Mouse (Mus musculus): Measurements from ENCODE around the gene Tasp1. TPM values are rescaled to one million over a fixed set of nuclear protein-coding genes. Genes with fewer than 3 reads are reported as not detected.

The Tasp1 gene
- polyA plus RNA-seq (2015; fragmentation: Nextera tagmentation; extraction: Ambion mirVana), result 23.4 and 26.2 TPM in 2 replicates

- Histone ChIP-seq H3K27me3 (replicated peaks; ENCODE audit: control insufficient read depth, insufficient read depth, low read length) (no peaks in the 10 kb centered on the region), H3K4me1 (replicated peaks; ENCODE audit: control insufficient read depth, insufficient read depth, low read length) (peaks cover 11% of the 10 kb centered on the region), H3K4me2 (ENCODE audit: low read length) (peak within 1 kb of the TSS; percentile 94), H3K9me3 (ENCODE audit: control insufficient read depth, low read length) (no peaks in the 10 kb centered on the region), H3K36me3 (ENCODE audit: control insufficient read depth, insufficient read depth) (no peaks in the 10 kb centered on the region), H3K9ac (replicated peaks; ENCODE audit: low read depth, low read length) (peak within 1 kb of the TSS; percentile 79), H3K27ac (ENCODE audit: low read length) (peak within 1 kb of the TSS; percentile 88), H3K4me3 (replicated peaks; ENCODE audit: low read length) (peak within 1 kb of the TSS; percentile 83)
- peak; percentile 100 for ATAC-seq
- under 1% methylated on average over 68 of the region's 68 CpGs for WGBS
These were observed at the start of gene Tasp1 for GRCm38 (mm10) chr2:140066353-140067314. Gene Tasp1, minus strand, starts transcription at chr2:140066805.

GRCm38 (mm10) chr2:140113851-140114250 is 47.2 kb upstream of the Tasp1 start:
- no peak overlapping the region for H3K4me3 ChIP-seq (replicated peaks; ENCODE audit: low read length)
- WGBS, result 72% methylated on average over 8 of the region's 8 CpGs
- ATAC-seq, result peak; percentile 87

GRCm38 (mm10) chr2:140108945-140109344 is 42.3 kb upstream of the Tasp1 start:
- no peaks in the 10 kb centered on the region for H3K27me3 ChIP-seq (replicated peaks; ENCODE audit: control insufficient read depth, insufficient read depth, low read length)
- WGBS, result 41% methylated on average over 1 of the region's 1 CpGs
- H3K36me3 ChIP-seq (ENCODE audit: control insufficient read depth, insufficient read depth), result no peaks in the 10 kb centered on the region
- H3K27ac ChIP-seq (ENCODE audit: low read length), result no peak overlapping the region
- H3K4me2 ChIP-seq (ENCODE audit: low read length), result no peak overlapping the region
- no peaks in the 10 kb centered on the region for H3K9me3 ChIP-seq (ENCODE audit: control insufficient read depth, low read length)
- no peaks in the 10 kb centered on the region for H3K4me1 ChIP-seq (replicated peaks; ENCODE audit: control insufficient read depth, insufficient read depth, low read length)
- H3K4me3 ChIP-seq (replicated peaks; ENCODE audit: low read length), result no peak overlapping the region
- no peak overlapping the region for H3K9ac ChIP-seq (replicated peaks; ENCODE audit: low read depth, low read length)
- ATAC-seq, result no peak

More at GRCm38 (mm10) chr2:140113851-140114250, 47.2 kb upstream of the Tasp1 start:
- H3K36me3 ChIP-seq (ENCODE audit: control insufficient read depth, insufficient read depth), result no peaks in the 10 kb centered on the region
- H3K4me2 ChIP-seq (ENCODE audit: low read length), result no peak overlapping the region
- H3K27ac ChIP-seq (ENCODE audit: low read length), result no peak overlapping the region
- no peak overlapping the region for H3K9ac ChIP-seq (replicated peaks; ENCODE audit: low read depth, low read length)
- H3K27me3 ChIP-seq (replicated peaks; ENCODE audit: control insufficient read depth, insufficient read depth, low read length), result no peaks in the 10 kb centered on the region
- no peaks in the 10 kb centered on the region for H3K9me3 ChIP-seq (ENCODE audit: control insufficient read depth, low read length)
- H3K4me1 ChIP-seq (replicated peaks; ENCODE audit: control insufficient read depth, insufficient read depth, low read length), result no peaks in the 10 kb centered on the region

- H3K27ac ChIP-seq (ENCODE audit: low read length), result no peak overlapping the region
- H3K4me1 ChIP-seq (replicated peaks; ENCODE audit: control insufficient read depth, insufficient read depth, low read length), result no peaks in the 10 kb centered on the region
- H3K9me3 ChIP-seq (ENCODE audit: control insufficient read depth, low read length), result no peaks in the 10 kb centered on the region
- ATAC-seq, result no peak
- no peak overlapping the region for H3K4me2 ChIP-seq (ENCODE audit: low read length)
- no peak overlapping the region for H3K9ac ChIP-seq (replicated peaks; ENCODE audit: low read depth, low read length)
- no peak overlapping the region for H3K4me3 ChIP-seq (replicated peaks; ENCODE audit: low read length)
- WGBS, result 90% methylated on average over 4 of the region's 4 CpGs
- H3K27me3 ChIP-seq (replicated peaks; ENCODE audit: control insufficient read depth, insufficient read depth, low read length), result no peaks in the 10 kb centered on the region
- no peaks in the 10 kb centered on the region for H3K36me3 ChIP-seq (ENCODE audit: control insufficient read depth, insufficient read depth)
These were observed 41.0 kb upstream of the Tasp1 start for GRCm38 (mm10) chr2:140107641-140108040.

- H3K36me3 ChIP-seq (ENCODE audit: control insufficient read depth, insufficient read depth), result no peaks in the 10 kb centered on the region
- no peaks in the 10 kb centered on the region for H3K4me1 ChIP-seq (replicated peaks; ENCODE audit: control insufficient read depth, insufficient read depth, low read length)
- H3K27ac ChIP-seq (ENCODE audit: low read length), result no peak overlapping the region
- H3K9me3 ChIP-seq (ENCODE audit: control insufficient read depth, low read length), result no peaks in the 10 kb centered on the region
- ATAC-seq, result no peak
- H3K27me3 ChIP-seq (replicated peaks; ENCODE audit: control insufficient read depth, insufficient read depth, low read length), result no peaks in the 10 kb centered on the region
- WGBS, result 59% methylated on average over 3 of the region's 3 CpGs
- H3K4me3 ChIP-seq (replicated peaks; ENCODE audit: low read length), result no peak overlapping the region
- H3K4me2 ChIP-seq (ENCODE audit: low read length), result no peak overlapping the region
- no peak overlapping the region for H3K9ac ChIP-seq (replicated peaks; ENCODE audit: low read depth, low read length)
These were observed 38.3 kb upstream of the Tasp1 start for GRCm38 (mm10) chr2:140104951-140105350.

- Histone ChIP-seq H3K4me1 (replicated peaks; ENCODE audit: control insufficient read depth, insufficient read depth, low read length) (no peaks in the 10 kb centered on the region), H3K4me3 (replicated peaks; ENCODE audit: low read length) (no peak overlapping the region), H3K36me3 (ENCODE audit: control insufficient read depth, insufficient read depth) (no peaks in the 10 kb centered on the region), H3K9ac (replicated peaks; ENCODE audit: low read depth, low read length) (no peak overlapping the region), H3K27ac (ENCODE audit: low read length) (no peak overlapping the region), H3K9me3 (ENCODE audit: control insufficient read depth, low read length) (no peaks in the 10 kb centered on the region), H3K4me2 (ENCODE audit: low read length) (no peak overlapping the region), H3K27me3 (replicated peaks; ENCODE audit: control insufficient read depth, insufficient read depth, low read length) (no peaks in the 10 kb centered on the region)
- ATAC-seq, result no peak
- 94% methylated on average over 3 of the region's 3 CpGs for WGBS
These were observed 34.2 kb upstream of the Tasp1 start for GRCm38 (mm10) chr2:140100551-140101474.

- H3K27me3 ChIP-seq (replicated peaks; ENCODE audit: control insufficient read depth, insufficient read depth, low read length), result no peaks in the 10 kb centered on the region
- H3K9me3 ChIP-seq (ENCODE audit: control insufficient read depth, low read length), result no peaks in the 10 kb centered on the region
- H3K9ac ChIP-seq (replicated peaks; ENCODE audit: low read depth, low read length), result no peak overlapping the region
- no peak overlapping the region for H3K4me2 ChIP-seq (ENCODE audit: low read length)
- no peak overlapping the region for H3K4me3 ChIP-seq (replicated peaks; ENCODE audit: low read length)
- H3K27ac ChIP-seq (ENCODE audit: low read length), result no peak overlapping the region
- no peaks in the 10 kb centered on the region for H3K4me1 ChIP-seq (replicated peaks; ENCODE audit: control insufficient read depth, insufficient read depth, low read length)
- WGBS, result 88% methylated on average over 3 of the region's 3 CpGs
- no peaks in the 10 kb centered on the region for H3K36me3 ChIP-seq (ENCODE audit: control insufficient read depth, insufficient read depth)
- no peak for ATAC-seq
These were observed 33.4 kb upstream of the Tasp1 start for GRCm38 (mm10) chr2:140099971-140100370.

GRCm38 (mm10) chr2:140097131-140097591 is 30.6 kb upstream of the Tasp1 start:
- Histone ChIP-seq H3K27ac (ENCODE audit: low read length) (no peak overlapping the region), H3K36me3 (ENCODE audit: control insufficient read depth, insufficient read depth) (no peaks in the 10 kb centered on the region), H3K4me1 (replicated peaks; ENCODE audit: control insufficient read depth, insufficient read depth, low read length) (no peaks in the 10 kb centered on the region), H3K4me3 (replicated peaks; ENCODE audit: low read length) (no peak overlapping the region), H3K9ac (replicated peaks; ENCODE audit: low read depth, low read length) (no peak overlapping the region), H3K27me3 (replicated peaks; ENCODE audit: control insufficient read depth, insufficient read depth, low read length) (no peaks in the 10 kb centered on the region), H3K9me3 (ENCODE audit: control insufficient read depth, low read length) (no peaks in the 10 kb centered on the region), H3K4me2 (ENCODE audit: low read length) (no peak overlapping the region)
- no peak for ATAC-seq
- WGBS, result 78% methylated on average over 3 of the region's 3 CpGs

GRCm38 (mm10) chr2:140096034-140096433 is 29.4 kb upstream of the Tasp1 start:
- Histone ChIP-seq H3K9me3 (ENCODE audit: control insufficient read depth, low read length) (no peaks in the 10 kb centered on the region), H3K27ac (ENCODE audit: low read length) (no peak overlapping the region), H3K4me2 (ENCODE audit: low read length) (no peak overlapping the region), H3K36me3 (ENCODE audit: control insufficient read depth, insufficient read depth) (no peaks in the 10 kb centered on the region), H3K9ac (replicated peaks; ENCODE audit: low read depth, low read length) (no peak overlapping the region), H3K4me3 (replicated peaks; ENCODE audit: low read length) (no peak overlapping the region), H3K27me3 (replicated peaks; ENCODE audit: control insufficient read depth, insufficient read depth, low read length) (no peaks in the 10 kb centered on the region), H3K4me1 (replicated peaks; ENCODE audit: control insufficient read depth, insufficient read depth, low read length) (no peaks in the 10 kb centered on the region)
- WGBS, result 92% methylated on average over 5 of the region's 5 CpGs
- ATAC-seq, result no peak
